Mouse (Mus musculus): ENCODE measurements around the gene G6pc3. TPM values are rescaled to one million over a fixed set of nuclear protein-coding genes. Genes with fewer than 3 reads are reported as not detected.

G6pc3 gene
- total RNA-seq (2012; rRNA removed) = 14.2 and 16.3 TPM in 2 replicates

DNA sequence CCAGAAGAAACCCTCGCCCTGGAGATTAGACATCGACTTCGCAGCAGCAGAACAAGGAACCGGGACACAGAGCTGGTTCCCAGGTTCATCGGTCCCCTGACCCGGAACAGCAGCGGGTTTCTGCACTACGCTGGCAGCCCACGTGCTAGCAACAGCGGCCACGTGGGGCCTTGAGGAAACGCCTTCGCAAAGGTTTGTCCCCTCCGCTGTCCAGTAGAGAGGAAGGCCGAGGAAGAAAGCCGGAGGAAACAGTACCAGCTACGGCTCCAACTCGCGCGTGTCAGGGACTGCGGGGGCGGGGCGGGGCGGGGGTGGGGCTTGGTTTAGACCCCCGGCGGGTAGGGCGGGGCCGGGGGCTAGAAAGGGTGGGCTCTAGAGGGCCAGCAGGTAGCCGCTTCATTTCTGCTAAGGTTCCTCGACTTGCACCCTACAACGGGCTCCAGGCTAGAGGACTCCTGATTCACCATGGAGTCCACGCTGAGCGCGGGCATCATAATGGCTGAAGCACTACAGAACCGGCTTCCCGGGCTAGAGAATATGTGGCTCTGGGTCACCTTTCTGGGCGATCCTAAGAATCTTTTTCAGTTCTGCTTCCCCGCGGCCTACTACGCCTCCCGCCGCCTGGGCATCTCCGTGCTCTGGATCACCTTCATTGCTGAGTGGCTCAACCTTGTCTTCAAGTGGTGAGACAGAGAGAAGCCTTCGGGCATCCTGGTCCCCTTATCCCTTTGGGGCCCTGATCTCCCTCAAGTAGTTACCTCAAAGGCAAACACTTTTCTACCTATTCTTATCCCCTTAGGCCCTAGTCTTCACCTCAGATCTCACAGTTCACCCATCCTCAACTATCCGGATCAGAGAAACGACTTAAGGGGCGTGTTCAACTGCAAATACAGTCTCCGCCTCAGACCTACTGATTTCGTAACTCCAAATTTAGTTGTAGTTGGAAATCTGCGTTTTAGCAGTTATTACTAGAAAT, at the start of gene G6pc3:
Gene G6pc3 (plus strand): TSS at position 160 of the 976 bp plus-strand sequence.
- Histone ChIP-seq H3K27ac (ENCODE audit: insufficient read depth, low read depth, low read length, poor library complexity, severe bottlenecking) (no peak within 1 kb of the TSS), H3K9me3 (ENCODE audit: control insufficient read depth, insufficient read depth, low read depth, low read length) (no peaks in the 10 kb centered on the region), H3K9ac (ENCODE audit: insufficient read depth, low read depth, low read length, poor library complexity, severe bottlenecking) (peak within 1 kb of the TSS; percentile 76), H3K36me3 (ENCODE audit: control insufficient read depth, insufficient read depth, low read length, poor library complexity, severe bottlenecking) (peaks cover 7% of the 10 kb centered on the region; the same call in 1 of the 2 replicates), H3K4me3 (ENCODE audit: insufficient read depth in 1 of 2, low read depth in 1 of 2, low read length in 2 of 2, poor library complexity in 1 of 2, severe bottlenecking in 1 of 2) (peak within 1 kb of the TSS; percentile 64 to 68), H3K4me1 (ENCODE audit: control insufficient read depth in 2 of 2, insufficient read depth in 2 of 2, low read length in 2 of 2, poor library complexity in 1 of 2) (peaks cover 0 to 10% of the 10 kb centered on the region in 2 experiments; a peak in 2 of 4 replicates)
- no peak for TF ChIP-seq CHD2 (IDR thresholded peaks at IDR 0.05; ENCODE audit: low read depth, low read length)
- TF ChIP-seq HCFC1 (IDR thresholded peaks at IDR 0.05; ENCODE audit: borderline replicate concordance, insufficient read depth, low read length) = peak; percentile 71
- no peak for TF ChIP-seq ZNF384 (IDR thresholded peaks at IDR 0.05; ENCODE audit: low read depth, low read length)
- in situ Hi-C loops (cut with MboI; ENCODE audit: low sequenced_read_pairs in 2 of 2, unreplicated experiment in 2 of 2) = no loop called here
- no peak for DNase-seq (ENCODE audit: low read depth, low spot score)

DNA sequence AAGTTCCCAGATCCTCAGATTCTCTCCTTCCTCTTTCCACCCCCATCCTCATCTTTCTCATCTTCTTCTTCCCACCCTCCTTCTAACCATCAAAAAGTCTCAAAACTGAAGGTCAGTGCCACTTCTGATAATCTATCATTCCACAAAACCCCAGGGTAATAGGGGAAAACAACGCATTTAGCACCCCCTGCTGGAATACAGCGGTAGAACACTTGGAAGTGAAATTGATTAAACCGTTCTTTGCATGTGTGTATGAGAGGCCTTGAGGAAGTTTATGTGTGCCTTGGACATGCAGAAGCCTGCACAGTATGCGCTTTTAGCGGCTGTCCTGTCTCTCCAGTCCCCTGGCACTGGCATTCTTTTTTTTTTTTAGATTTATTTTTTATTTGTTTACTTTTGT, 48.9 kb upstream of the G6pc3 start:
- peak; percentile 71 for DNase-seq (ENCODE audit: low read depth, low spot score)
- Histone ChIP-seq H3K9ac (ENCODE audit: insufficient read depth, low read depth, low read length, poor library complexity, severe bottlenecking) (no peak overlapping the region), H3K27ac (ENCODE audit: insufficient read depth, low read depth, low read length, poor library complexity, severe bottlenecking) (no peak overlapping the region), H3K4me1 (ENCODE audit: control insufficient read depth in 2 of 2, insufficient read depth in 2 of 2, low read length in 2 of 2, poor library complexity in 1 of 2) (no peaks in the 10 kb centered on the region; a peak in 1 of 4 replicates), H3K4me3 (ENCODE audit: insufficient read depth in 1 of 2, low read depth in 1 of 2, low read length in 2 of 2, poor library complexity in 1 of 2, severe bottlenecking in 1 of 2) (no peak overlapping the region), H3K36me3 (ENCODE audit: control insufficient read depth, insufficient read depth, low read length, poor library complexity, severe bottlenecking) (no peaks in the 10 kb centered on the region), H3K9me3 (ENCODE audit: control insufficient read depth, insufficient read depth, low read depth, low read length) (no peaks in the 10 kb centered on the region)
- no peak for TF ChIP-seq ZC3H11A (IDR thresholded peaks at IDR 0.05; ENCODE audit: borderline replicate concordance, low read depth, low read length)
- TF ChIP-seq MAFK (IDR thresholded peaks at IDR 0.05; ENCODE audit: insufficient read depth, low read depth, low read length) = no peak
- TF ChIP-seq ZNF384 (IDR thresholded peaks at IDR 0.05; ENCODE audit: low read depth, low read length) = no peak
- no peak for TF ChIP-seq CHD2 (IDR thresholded peaks at IDR 0.05; ENCODE audit: low read depth, low read length)
- TF ChIP-seq HCFC1 (IDR thresholded peaks at IDR 0.05; ENCODE audit: borderline replicate concordance, insufficient read depth, low read length) = no peak
- in situ Hi-C loops (cut with MboI; ENCODE audit: low sequenced_read_pairs in 2 of 2, unreplicated experiment in 2 of 2) = no loop called here

DNA sequence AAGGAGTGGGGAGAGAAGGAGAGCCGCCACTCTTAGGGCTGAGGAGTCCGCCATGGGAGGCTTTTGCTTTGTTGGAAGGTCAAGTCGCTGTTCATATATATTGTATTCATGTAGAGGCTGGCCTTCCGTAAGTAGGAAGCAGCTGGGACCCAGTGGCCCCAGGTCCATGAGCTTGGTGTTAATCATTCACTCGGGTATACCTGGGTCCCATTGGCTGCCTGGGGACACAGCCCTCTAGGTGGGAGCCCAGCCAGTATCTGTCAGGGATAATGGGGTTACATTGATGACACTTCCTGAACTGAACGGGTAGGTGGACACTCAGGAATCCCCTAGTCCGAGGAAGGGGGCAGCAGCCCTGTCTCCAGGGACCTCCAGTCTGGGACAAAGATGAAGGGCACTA, 47.1 kb upstream of the G6pc3 start:
- H3K9ac ChIP-seq (ENCODE audit: insufficient read depth, low read depth, low read length, poor library complexity, severe bottlenecking) = no peak overlapping the region
- H3K36me3 ChIP-seq (ENCODE audit: control insufficient read depth, insufficient read depth, low read length, poor library complexity, severe bottlenecking) = no peaks in the 10 kb centered on the region
- no peak overlapping the region for H3K27ac ChIP-seq (ENCODE audit: insufficient read depth, low read depth, low read length, poor library complexity, severe bottlenecking)
- no peak overlapping the region for H3K4me3 ChIP-seq (ENCODE audit: insufficient read depth in 1 of 2, low read depth in 1 of 2, low read length in 2 of 2, poor library complexity in 1 of 2, severe bottlenecking in 1 of 2)
- DNase-seq (ENCODE audit: low read depth, low spot score) = no peak
- H3K4me1 ChIP-seq (ENCODE audit: control insufficient read depth in 2 of 2, insufficient read depth in 2 of 2, low read length in 2 of 2, poor library complexity in 1 of 2) = peaks cover 2 to 8% of the 10 kb centered on the region in 2 experiments; a peak in 3 of 4 replicates
- no peaks in the 10 kb centered on the region for H3K9me3 ChIP-seq (ENCODE audit: control insufficient read depth, insufficient read depth, low read depth, low read length)
- TF ChIP-seq MAFK (IDR thresholded peaks at IDR 0.05; ENCODE audit: insufficient read depth, low read depth, low read length) = no peak
- TF ChIP-seq ZC3H11A (IDR thresholded peaks at IDR 0.05; ENCODE audit: borderline replicate concordance, low read depth, low read length) = no peak
- no peak for TF ChIP-seq CHD2 (IDR thresholded peaks at IDR 0.05; ENCODE audit: low read depth, low read length)
- TF ChIP-seq HCFC1 (IDR thresholded peaks at IDR 0.05; ENCODE audit: borderline replicate concordance, insufficient read depth, low read length) = no peak
- no peak for TF ChIP-seq ZNF384 (IDR thresholded peaks at IDR 0.05; ENCODE audit: low read depth, low read length)
- in situ Hi-C loops (cut with MboI; ENCODE audit: low sequenced_read_pairs in 2 of 2, unreplicated experiment in 2 of 2) = no loop called here

DNA sequence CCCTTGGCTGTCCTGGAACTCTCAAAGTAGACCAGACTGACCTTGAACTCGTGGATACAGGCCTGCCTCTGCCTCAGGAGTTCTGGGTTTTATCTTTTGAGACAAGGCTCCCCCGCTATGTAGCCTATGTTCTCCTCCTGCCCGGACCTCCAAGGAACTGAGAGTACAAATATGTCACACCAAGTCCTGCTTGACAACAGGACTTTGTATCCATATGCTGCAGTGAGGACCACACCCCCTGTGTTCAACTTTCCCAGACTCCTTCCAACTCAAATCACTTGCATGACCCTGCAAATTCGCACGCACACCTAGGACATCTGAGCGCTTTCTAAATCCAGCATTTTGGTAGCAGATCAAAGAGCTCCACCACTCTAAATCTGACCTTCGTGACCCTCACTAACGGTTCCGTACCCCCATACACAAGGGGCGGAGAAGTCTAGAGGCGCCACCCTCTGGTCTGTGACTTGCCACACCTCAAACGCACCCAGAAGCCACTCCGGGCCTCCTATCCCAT, 44.4 kb upstream of the G6pc3 start:
- no peak for TF ChIP-seq MAFK (IDR thresholded peaks at IDR 0.05; ENCODE audit: insufficient read depth, low read depth, low read length)
- no peak for TF ChIP-seq HCFC1 (IDR thresholded peaks at IDR 0.05; ENCODE audit: borderline replicate concordance, insufficient read depth, low read length)
- TF ChIP-seq CHD2 (IDR thresholded peaks at IDR 0.05; ENCODE audit: low read depth, low read length) = no peak
- no peak for TF ChIP-seq ZC3H11A (IDR thresholded peaks at IDR 0.05; ENCODE audit: borderline replicate concordance, low read depth, low read length)
- no peak for TF ChIP-seq ZNF384 (IDR thresholded peaks at IDR 0.05; ENCODE audit: low read depth, low read length)
- Histone ChIP-seq H3K4me1 (ENCODE audit: control insufficient read depth in 2 of 2, insufficient read depth in 2 of 2, low read length in 2 of 2, poor library complexity in 1 of 2) (peaks cover 2 to 8% of the 10 kb centered on the region in 2 experiments; a peak in 3 of 4 replicates), H3K9me3 (ENCODE audit: control insufficient read depth, insufficient read depth, low read depth, low read length) (no peaks in the 10 kb centered on the region), H3K9ac (ENCODE audit: insufficient read depth, low read depth, low read length, poor library complexity, severe bottlenecking) (0 out of 2 replicates have a peak overlapping the region, but pooled peaks have one; percentile 22), H3K27ac (ENCODE audit: insufficient read depth, low read depth, low read length, poor library complexity, severe bottlenecking) (no peak overlapping the region), H3K4me3 (ENCODE audit: insufficient read depth in 1 of 2, low read depth in 1 of 2, low read length in 2 of 2, poor library complexity in 1 of 2, severe bottlenecking in 1 of 2) (peak overlapping the region; percentile 57 to 61), H3K36me3 (ENCODE audit: control insufficient read depth, insufficient read depth, low read length, poor library complexity, severe bottlenecking) (no peaks in the 10 kb centered on the region)
- in situ Hi-C loops (cut with MboI; ENCODE audit: low sequenced_read_pairs in 2 of 2, unreplicated experiment in 2 of 2) = no loop called here
- DNase-seq (ENCODE audit: low read depth, low spot score) = no peak
